11 mouse cellular contexts compared by ENCODE assay signal in the genomic region with DNA sequence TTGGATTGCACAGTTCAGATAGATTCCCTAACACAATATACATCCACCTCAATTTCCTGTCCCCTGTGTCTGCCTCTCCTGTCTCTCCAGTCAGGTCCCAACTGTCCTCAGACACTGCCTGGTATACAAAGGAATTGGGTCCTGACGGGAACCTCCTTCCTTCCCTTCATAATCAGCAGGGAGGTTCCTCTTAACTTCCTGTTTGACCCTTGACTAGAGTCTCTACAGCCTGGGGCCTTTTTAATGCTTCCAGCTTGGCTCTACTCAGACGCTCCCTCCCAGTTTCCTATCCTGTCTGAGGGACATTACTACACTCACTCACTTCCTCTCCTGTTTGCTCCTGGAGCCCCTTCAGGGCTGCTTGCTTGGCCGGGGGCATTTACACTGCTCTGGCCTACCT. TPM values are rescaled to one million over a fixed set of nuclear protein-coding genes. Genes with fewer than 3 reads are reported as not detected.
DNase-seq lines count a peak whose midpoint lies in the region; ATAC-seq lines count a peak whose summit lies in the region.
"Had no signal": no experiment of that assay in that cellular context is flagged by ENCODE, and none has a peak within 500 bp of the region (broad histone marks: within the 10 kb centered on the region; RNA-seq: fewer than 3 reads in every experiment).

No protein-coding gene starts in this region.

- no peak for DNase-seq in kidney, adult 11 months
- no peak for DNase-seq in embryonic facial prominence, embryonic 10.5 days (ENCODE audit: low spot score)
- no peak for DNase-seq in limb, embryonic 10.5 days (ENCODE audit: low spot score)
- DNase-seq in frontal cortex, postnatal 25 days (ENCODE audit: low spot score in 2 of 2), result no peak
- no peak for DNase-seq in urinary bladder, postnatal 14 days (ENCODE audit: low spot score)
- no peak for DNase-seq in adrenal gland, postnatal 36 days
- DNase-seq: adrenal gland, adult 8-10 months had no signal

- H3K27me3 ChIP-seq in kidney, embryonic 15.5 days, result no peaks in the 10 kb centered on the region
- no peaks in the 10 kb centered on the region for H3K27me3 ChIP-seq in embryonic facial prominence, embryonic 10.5 days (replicated peaks; ENCODE audit: low read depth, poor library complexity, severe bottlenecking)
- H3K27me3 ChIP-seq in limb, embryonic 10.5 days (ENCODE audit: low read depth, poor library complexity, severe bottlenecking), result no peaks in the 10 kb centered on the region
- H3K27me3 ChIP-seq: midbrain, embryonic 12.5 days had no signal

- WGBS in kidney, embryonic 15.5 days, result 47% methylated on average over 3 of the region's 3 CpGs
- WGBS in embryonic facial prominence, embryonic 10.5 days, result 39% methylated on average over 3 of the region's 3 CpGs
- WGBS in limb, embryonic 10.5 days, result 68% methylated on average over 3 of the region's 3 CpGs

- ATAC-seq in kidney, embryonic 15.5 days (replicated peaks; ENCODE audit: low FRiP score), result no peak
- peak; percentile 40; the same call in 1 of the 2 replicates for ATAC-seq in megakaryocyte progenitor cell, adult 5-6 weeks (replicated peaks; ENCODE audit: poor library complexity)

- H3K9ac ChIP-seq in kidney, embryonic 15.5 days, result no peak overlapping the region
- H3K9ac ChIP-seq: hindbrain, embryonic 14.5 days; midbrain, embryonic 12.5 days had no signal

- no peak overlapping the region for H3K4me2 ChIP-seq in kidney, embryonic 15.5 days
- H3K4me2 ChIP-seq: hindbrain, embryonic 14.5 days; midbrain, embryonic 12.5 days had no signal

- H3K4me3 ChIP-seq in kidney, embryonic 15.5 days (replicated peaks), result no peak overlapping the region
- H3K4me3 ChIP-seq in embryonic facial prominence, embryonic 10.5 days, result no peak overlapping the region
- H3K4me3 ChIP-seq in limb, embryonic 10.5 days, result no peak overlapping the region
- H3K4me3 ChIP-seq: midbrain, embryonic 12.5 days had no signal

- H3K27ac ChIP-seq in kidney, embryonic 15.5 days, result peak overlapping the region; percentile 61
- H3K27ac ChIP-seq in embryonic facial prominence, embryonic 10.5 days (replicated peaks), result peak overlapping the region; percentile 63
- peak overlapping the region; percentile 43; the same call in 1 of the 2 replicates for H3K27ac ChIP-seq in limb, embryonic 10.5 days
- H3K27ac ChIP-seq: hindbrain, embryonic 14.5 days; midbrain, embryonic 12.5 days had no signal

- peaks cover 8% of the 10 kb centered on the region; the same call in 1 of the 2 replicates for H3K36me3 ChIP-seq in kidney, embryonic 15.5 days
- H3K36me3 ChIP-seq in embryonic facial prominence, embryonic 10.5 days (replicated peaks), result peaks cover 13% of the 10 kb centered on the region
- peaks cover 6% of the 10 kb centered on the region; the same call in 1 of the 2 replicates for H3K36me3 ChIP-seq in limb, embryonic 10.5 days
- H3K36me3 ChIP-seq: midbrain, embryonic 12.5 days had no signal

- H3K9me3 ChIP-seq in kidney, embryonic 15.5 days (replicated peaks), result no peaks in the 10 kb centered on the region
- no peaks in the 10 kb centered on the region for H3K9me3 ChIP-seq in embryonic facial prominence, embryonic 10.5 days
- no peaks in the 10 kb centered on the region for H3K9me3 ChIP-seq in limb, embryonic 10.5 days (replicated peaks)
- H3K9me3 ChIP-seq: midbrain, embryonic 12.5 days had no signal

- peaks cover 62% of the 10 kb centered on the region for H3K4me1 ChIP-seq in kidney, embryonic 15.5 days
- H3K4me1 ChIP-seq in embryonic facial prominence, embryonic 10.5 days, result peaks cover 38% of the 10 kb centered on the region
- peaks cover 26% of the 10 kb centered on the region for H3K4me1 ChIP-seq in limb, embryonic 10.5 days

RNA-seq across cellular contexts. Expression of a gene that starts 12.9 kb away (rescaled TPM):
- polyA plus RNA-seq in kidney, embryonic 15.5 days (2015; fragmentation: Nextera tagmentation; extraction: Ambion mirVana), result 20.8 and 22.3 TPM in 2 replicates
- 9.6 and 11.0 TPM in 2 replicates for polyA plus RNA-seq in embryonic facial prominence, embryonic 10.5 days (2016; fragmentation: Nextera tagmentation; extraction: Ambion mirVana)
- polyA plus RNA-seq in limb, embryonic 10.5 days (2016; fragmentation: Nextera tagmentation; extraction: Ambion mirVana), result 13.3 and 13.8 TPM in 2 replicates
- 4.4 and 4.8 TPM in 2 replicates for total RNA-seq in megakaryocyte progenitor cell, adult 5-6 weeks (2015)
- 5.5 and 6.8 TPM in 2 replicates for total RNA-seq in megakaryocyte progenitor cell, adult 5-6 weeks (2017)
- total RNA-seq in adrenal gland, postnatal 36 days (2021), result 10 to 100 TPM; 11.3 to 24.0 TPM

RNA-seq across cellular contexts. Expression of a gene that starts 42.2 kb away (rescaled TPM):
- 94.1 and 101 TPM in 2 replicates for polyA plus RNA-seq in kidney, embryonic 15.5 days (2015; fragmentation: Nextera tagmentation; extraction: Ambion mirVana)
- polyA plus RNA-seq in embryonic facial prominence, embryonic 10.5 days (2016; fragmentation: Nextera tagmentation; extraction: Ambion mirVana), result 117 and 120 TPM in 2 replicates
- 123 and 127 TPM in 2 replicates for polyA plus RNA-seq in limb, embryonic 10.5 days (2016; fragmentation: Nextera tagmentation; extraction: Ambion mirVana)
- total RNA-seq in megakaryocyte progenitor cell, adult 5-6 weeks (2015), result 15.9 and 16.2 TPM in 2 replicates
- total RNA-seq in megakaryocyte progenitor cell, adult 5-6 weeks (2017), result 33.4 and 34.8 TPM in 2 replicates
- total RNA-seq in adrenal gland, postnatal 36 days (2021), result 10 to 100 TPM; 31.9 to 37.6 TPM
